Mouse (Mus musculus) bone marrow, adult 2 months (tissue): Measurements from ENCODE around the gene Acvr2b.

Experiments used
- CTCF ChIP-seq: fragments of 200-500 bp; IDR thresholded peaks from 2 replicates; pipeline ENCODE4 v1.5.1; 2011; ENCODE audit warnings: low read length, control low read depth; ENCODE audit not compliant: control insufficient read depth, insufficient read depth
- POLR2A ChIP-seq: fragments of 200-500 bp; IDR thresholded peaks from 2 replicates; pipeline ENCODE4 v1.6.1; 2011; ENCODE audit warnings: low read depth, mild to moderate bottlenecking, control low read depth, low read length, borderline replicate concordance; ENCODE audit not compliant: control insufficient read depth

DNA sequence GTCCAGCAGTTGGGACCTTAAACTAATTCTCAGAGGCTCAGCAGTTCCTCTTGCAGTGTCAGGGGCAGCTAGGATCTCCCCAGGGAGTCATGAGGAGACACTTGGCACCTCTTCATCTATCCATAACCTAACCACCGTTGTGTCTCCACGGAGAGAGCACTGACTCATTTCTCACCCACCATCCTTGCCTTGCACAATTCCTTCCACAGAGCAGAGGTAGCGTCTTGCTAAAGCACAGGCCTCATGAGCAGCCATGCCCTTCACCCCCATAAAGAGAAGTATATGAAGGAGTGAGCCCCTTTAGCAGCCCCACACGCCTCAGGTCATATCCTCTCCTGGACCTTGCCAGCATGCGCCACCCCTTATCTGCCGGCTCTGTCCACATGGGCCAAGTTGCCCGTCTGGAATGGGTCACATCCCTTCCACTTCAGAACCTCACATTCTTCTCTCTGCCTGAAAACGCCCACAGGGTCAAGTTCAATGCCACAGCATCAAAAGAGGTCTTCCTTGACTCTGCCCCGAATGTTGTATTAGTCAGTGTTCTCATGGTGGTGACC is 71.8 kb downstream of the Acvr2b start:
- TF ChIP-seq CTCF: no peak
- no peak for TF ChIP-seq POLR2A
